Mouse (Mus musculus): Measurements from ENCODE around the gene Nfib. TPM values are rescaled to one million over a fixed set of nuclear protein-coding genes. Genes with fewer than 3 reads are reported as not detected.

The Nfib gene
- polyA plus RNA-seq, 1 experiment from 2014 or later, result 26.7 TPM

DNA sequence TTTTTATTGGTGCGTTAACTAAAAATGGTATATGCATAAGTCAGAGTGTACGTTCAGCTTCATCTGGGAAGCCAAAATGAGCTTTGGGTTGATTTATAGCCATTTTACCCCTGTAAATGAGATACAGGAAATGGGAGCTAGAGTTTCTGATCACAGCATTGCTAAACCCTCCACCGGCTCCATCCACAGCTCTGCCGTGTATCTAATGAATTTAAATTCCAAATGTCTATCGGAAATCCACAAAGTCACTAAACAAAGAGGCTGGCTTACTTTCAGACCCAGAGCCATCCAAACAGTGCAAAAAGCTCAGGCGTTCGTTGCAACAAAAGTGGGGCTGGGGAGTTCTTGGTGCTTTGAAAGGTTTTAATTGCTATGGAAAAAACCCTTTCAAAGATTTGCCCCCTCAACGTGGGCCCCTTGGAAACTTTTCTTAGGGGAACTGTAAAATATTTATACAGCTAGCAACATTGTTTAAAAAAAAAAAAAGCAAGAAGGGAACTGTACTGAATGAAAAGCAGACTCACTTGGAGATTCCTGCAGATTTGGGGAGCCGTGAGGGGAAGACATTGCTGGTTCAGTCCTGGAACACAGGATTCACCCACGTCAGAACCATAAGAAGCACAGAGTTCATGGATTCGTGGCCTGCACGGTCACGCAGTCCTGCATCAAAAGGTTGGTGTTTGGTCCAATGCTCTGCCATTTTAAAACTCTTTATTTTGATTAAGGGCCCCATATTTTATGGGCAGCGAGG lies 100.3 kb downstream of the Nfib start:
- Histone ChIP-seq H3K4me2 (replicated peaks; ENCODE audit: low read depth, low read length) (no peak overlapping the region; the same call in 1 of the 2 replicates), H3K4me1 (ENCODE audit: insufficient read depth, low read length) (peaks cover 19% of the 10 kb centered on the region), H3K36me3 (ENCODE audit: insufficient read depth, low read length) (no peaks in the 10 kb centered on the region), H3K4me3 (ENCODE audit: low read length) (no peak overlapping the region), H3K9ac (replicated peaks; ENCODE audit: low read length) (no peak overlapping the region), H3K27ac (ENCODE audit: low read length) (peak overlapping the region; percentile 45), H3K27me3 (ENCODE audit: insufficient read depth, low read length) (no peaks in the 10 kb centered on the region), H3K9me3 (ENCODE audit: low read length) (peaks cover 6% of the 10 kb centered on the region; the same call in 1 of the 2 replicates)
- WGBS, result 46% methylated on average over 14 of the region's 14 CpGs
- no peak for ATAC-seq (ENCODE audit: low FRiP score, low TSS enrichment)

DNA sequence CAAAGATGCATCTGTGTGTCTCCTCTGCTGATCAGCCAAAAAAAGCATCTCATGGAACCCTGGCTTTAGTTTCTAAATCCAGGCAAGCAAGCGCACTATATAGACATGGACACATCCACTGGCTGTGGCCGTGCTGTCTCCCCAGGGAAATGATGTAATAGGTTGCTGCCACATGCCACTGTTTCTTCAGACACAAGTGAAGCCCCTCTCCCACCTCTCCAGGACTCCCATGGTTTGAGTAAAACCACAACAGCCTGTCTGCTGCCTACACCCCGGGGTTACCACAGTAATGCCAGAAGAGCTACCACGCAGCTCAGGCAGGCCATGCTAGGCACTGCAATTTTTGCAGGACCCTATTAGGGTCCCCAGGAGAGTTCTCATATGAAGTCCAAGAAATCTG lies 101.0 kb downstream of the Nfib start:
- Histone ChIP-seq H3K4me1 (ENCODE audit: insufficient read depth, low read length) (peaks cover 16% of the 10 kb centered on the region), H3K9me3 (ENCODE audit: low read length) (peaks cover 6% of the 10 kb centered on the region; the same call in 1 of the 2 replicates), H3K4me3 (ENCODE audit: low read length) (no peak overlapping the region), H3K27ac (ENCODE audit: low read length) (no peak overlapping the region; the same call in 1 of the 2 replicates), H3K27me3 (ENCODE audit: insufficient read depth, low read length) (no peaks in the 10 kb centered on the region), H3K36me3 (ENCODE audit: insufficient read depth, low read length) (no peaks in the 10 kb centered on the region), H3K9ac (replicated peaks; ENCODE audit: low read length) (no peak overlapping the region), H3K4me2 (replicated peaks; ENCODE audit: low read depth, low read length) (no peak overlapping the region)
- 0 out of 2 replicates have a peak, but pooled peaks have one; percentile 8 for ATAC-seq (ENCODE audit: low FRiP score, low TSS enrichment)
- WGBS, result 66% methylated on average over 4 of the region's 4 CpGs

- Histone ChIP-seq H3K36me3 (ENCODE audit: insufficient read depth, low read length) (no peaks in the 10 kb centered on the region), H3K27ac (ENCODE audit: low read length) (no peak overlapping the region), H3K27me3 (ENCODE audit: insufficient read depth, low read length) (no peaks in the 10 kb centered on the region), H3K9ac (replicated peaks; ENCODE audit: low read length) (no peak overlapping the region), H3K4me3 (ENCODE audit: low read length) (no peak overlapping the region), H3K9me3 (ENCODE audit: low read length) (peaks cover 6% of the 10 kb centered on the region; the same call in 1 of the 2 replicates), H3K4me2 (replicated peaks; ENCODE audit: low read depth, low read length) (no peak overlapping the region), H3K4me1 (ENCODE audit: insufficient read depth, low read length) (peaks cover 21% of the 10 kb centered on the region)
- no peak for ATAC-seq (ENCODE audit: low FRiP score, low TSS enrichment)
- 92% methylated on average over 1 of the region's 1 CpGs for WGBS
These were observed 104.9 kb downstream of the Nfib start for GRCm38 (mm10) chr4:82600636-82601035.

GRCm38 (mm10) chr4:82598436-82598835 lies 107.1 kb downstream of the Nfib start:
- Histone ChIP-seq H3K4me2 (replicated peaks; ENCODE audit: low read depth, low read length) (no peak overlapping the region), H3K27ac (ENCODE audit: low read length) (0 out of 2 replicates have a peak overlapping the region, but pooled peaks have one; percentile 19), H3K27me3 (ENCODE audit: insufficient read depth, low read length) (no peaks in the 10 kb centered on the region), H3K9me3 (ENCODE audit: low read length) (peaks cover 6% of the 10 kb centered on the region; the same call in 1 of the 2 replicates), H3K4me3 (ENCODE audit: low read length) (no peak overlapping the region), H3K9ac (replicated peaks; ENCODE audit: low read length) (no peak overlapping the region), H3K36me3 (ENCODE audit: insufficient read depth, low read length) (no peaks in the 10 kb centered on the region), H3K4me1 (ENCODE audit: insufficient read depth, low read length) (peaks cover 13% of the 10 kb centered on the region; the same call in 1 of the 2 replicates)
- no peak for ATAC-seq (ENCODE audit: low FRiP score, low TSS enrichment)
- 41% methylated on average over 4 of the region's 4 CpGs for whole genome bisulfite sequencing

GRCm38 (mm10) chr4:82593681-82594666 lies 111.6 kb downstream of the Nfib start:
- no peaks in the 10 kb centered on the region for H3K9me3 ChIP-seq (ENCODE audit: low read length)
- peaks cover 13% of the 10 kb centered on the region; the same call in 1 of the 2 replicates for H3K4me1 ChIP-seq (ENCODE audit: insufficient read depth, low read length)
- no peak overlapping the region for H3K9ac ChIP-seq (replicated peaks; ENCODE audit: low read length)
- H3K4me3 ChIP-seq (ENCODE audit: low read length), result no peak overlapping the region
- no peak for ATAC-seq (ENCODE audit: low FRiP score, low TSS enrichment)
- no peaks in the 10 kb centered on the region for H3K27me3 ChIP-seq (ENCODE audit: insufficient read depth, low read length)
- no peak overlapping the region for H3K27ac ChIP-seq (ENCODE audit: low read length)
- no peak overlapping the region for H3K4me2 ChIP-seq (replicated peaks; ENCODE audit: low read depth, low read length)
- 73% methylated on average over 10 of the region's 10 CpGs for WGBS
- no peaks in the 10 kb centered on the region for H3K36me3 ChIP-seq (ENCODE audit: insufficient read depth, low read length)

GRCm38 (mm10) chr4:82592086-82593030 lies 113.2 kb downstream of the Nfib start:
- H3K9ac ChIP-seq (replicated peaks; ENCODE audit: low read length), result no peak overlapping the region
- 64% methylated on average over 7 of the region's 7 CpGs for WGBS
- H3K36me3 ChIP-seq (ENCODE audit: insufficient read depth, low read length), result no peaks in the 10 kb centered on the region
- no peak overlapping the region for H3K4me2 ChIP-seq (replicated peaks; ENCODE audit: low read depth, low read length)
- peaks cover 3% of the 10 kb centered on the region; the same call in 1 of the 2 replicates for H3K4me1 ChIP-seq (ENCODE audit: insufficient read depth, low read length)
- no peaks in the 10 kb centered on the region for H3K9me3 ChIP-seq (ENCODE audit: low read length)
- no peak overlapping the region for H3K27ac ChIP-seq (ENCODE audit: low read length)
- H3K27me3 ChIP-seq (ENCODE audit: insufficient read depth, low read length), result no peaks in the 10 kb centered on the region
- no peak overlapping the region for H3K4me3 ChIP-seq (ENCODE audit: low read length)
- ATAC-seq (ENCODE audit: low FRiP score, low TSS enrichment), result no peak

- 27% methylated on average over 4 of the region's 4 CpGs for WGBS
- no peaks in the 10 kb centered on the region for H3K4me1 ChIP-seq (ENCODE audit: insufficient read depth, low read length)
- 0 out of 2 replicates have a peak, but pooled peaks have one; percentile 59 for ATAC-seq (ENCODE audit: low FRiP score, low TSS enrichment)
These were observed 116.1 kb downstream of the Nfib start for GRCm38 (mm10) chr4:82589345-82589890.

GRCm38 (mm10) chr4:82588718-82589117 lies 116.8 kb downstream of the Nfib start:
- H3K27ac ChIP-seq (ENCODE audit: low read length), result no peak overlapping the region
- WGBS, result 82% methylated on average over 5 of the region's 5 CpGs

More at GRCm38 (mm10) chr4:82589345-82589890, 116.1 kb downstream of the Nfib start:
- Histone ChIP-seq H3K27me3 (ENCODE audit: insufficient read depth, low read length) (no peaks in the 10 kb centered on the region), H3K36me3 (ENCODE audit: insufficient read depth, low read length) (no peaks in the 10 kb centered on the region), H3K4me2 (replicated peaks; ENCODE audit: low read depth, low read length) (no peak overlapping the region), H3K9ac (replicated peaks; ENCODE audit: low read length) (no peak overlapping the region), H3K27ac (ENCODE audit: low read length) (no peak overlapping the region), H3K4me3 (ENCODE audit: low read length) (no peak overlapping the region), H3K9me3 (ENCODE audit: low read length) (no peaks in the 10 kb centered on the region)

More at GRCm38 (mm10) chr4:82588718-82589117, 116.8 kb downstream of the Nfib start:
- H3K4me1 ChIP-seq (ENCODE audit: insufficient read depth, low read length), result no peaks in the 10 kb centered on the region
- no peak overlapping the region for H3K4me2 ChIP-seq (replicated peaks; ENCODE audit: low read depth, low read length)
- no peaks in the 10 kb centered on the region for H3K36me3 ChIP-seq (ENCODE audit: insufficient read depth, low read length)
- H3K27me3 ChIP-seq (ENCODE audit: insufficient read depth, low read length), result no peaks in the 10 kb centered on the region
- ATAC-seq (ENCODE audit: low FRiP score, low TSS enrichment), result no peak
- H3K9ac ChIP-seq (replicated peaks; ENCODE audit: low read length), result no peak overlapping the region
- H3K9me3 ChIP-seq (ENCODE audit: low read length), result no peaks in the 10 kb centered on the region
- H3K4me3 ChIP-seq (ENCODE audit: low read length), result no peak overlapping the region

Measured in kidney, embryonic 16.5 days (tissue).